Mouse (Mus musculus) liver, adult 2 months (tissue): ENCODE results near the gene Il1f6.
"Not testable (repeated sequence)": the region's sequence is repeated elsewhere in the genome, so short reads cannot be mapped to it uniquely, and the experiment has no call there.

Experiments
- CTCF ChIP-seq: fragments of 200-500 bp; IDR thresholded peaks from 2 replicates; pipeline ENCODE4 v1.5.1; 2011; ENCODE audit warnings: low read depth, low read length, control low read depth
- POLR2A ChIP-seq: fragments of 200-500 bp; IDR thresholded peaks from 2 replicates; pipeline ENCODE4 v1.6.1; 2011; ENCODE audit warnings: low read length, control low read depth; ENCODE audit not compliant: insufficient read depth; ENCODE audit errors: extremely low read depth

DNA sequence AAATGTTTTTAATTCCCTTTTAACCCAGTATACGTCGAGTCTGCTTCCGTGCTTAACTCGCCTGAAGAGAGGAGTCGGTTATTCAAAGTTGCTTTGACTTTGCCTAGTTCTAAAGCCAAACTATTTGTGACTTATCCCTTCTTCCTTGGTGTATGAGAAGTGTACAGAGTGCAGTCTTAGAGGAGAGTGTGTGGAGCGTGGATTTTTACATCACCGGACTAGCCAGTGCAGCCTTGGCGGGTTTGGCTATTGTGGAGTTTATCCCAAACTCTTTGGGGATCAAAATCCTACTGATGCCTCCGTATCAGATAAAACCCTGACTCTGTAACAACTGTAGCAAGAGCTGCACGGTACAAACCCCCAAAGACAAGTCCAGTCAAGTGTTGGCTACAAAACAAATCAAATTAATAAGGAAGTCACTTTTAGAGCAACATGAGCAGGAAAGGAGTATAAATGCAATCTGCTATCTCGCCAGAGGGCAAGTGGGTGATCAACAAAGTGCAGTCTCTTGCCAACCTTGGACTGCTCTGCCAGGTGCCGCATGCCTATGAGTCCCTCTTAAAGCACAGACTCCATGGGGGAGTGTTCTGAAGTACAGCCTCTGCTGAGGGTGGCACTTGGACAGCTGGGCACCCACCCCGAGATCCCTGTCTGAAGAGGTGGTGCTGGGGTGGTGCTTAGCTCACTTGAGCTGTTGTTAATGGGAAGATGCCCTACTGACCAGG is 32.6 kb upstream of the Il1f6 start:
- TF ChIP-seq CTCF, POLR2A: not testable (repeated sequence)
